In genomic region chr6:29527361-29528164, GRCm38 (mm10) we compare ENCODE assay signal across 1 mouse cellular context.
TF ChIP-seq lines count a peak whose summit lies in the region.

No protein-coding gene starts in this region.

TF ChIP-seq in CH12.LX, 34 proteins besides CTCF, POLR2A, EP300 and RAD21 (continued from another document):
- TF ChIP-seq ELF1 (IDR thresholded peaks at IDR 0.05; ENCODE audit: low read depth, low read length): peak; percentile 37; the same call in 1 of the 2 replicates
- peak; percentile 54; the same call in 1 of the 2 replicates for TF ChIP-seq IRF4 (IDR thresholded peaks at IDR 0.05; ENCODE audit: low read depth, low read length)
- no peak for TF ChIP-seq ZKSCAN1 (IDR thresholded peaks at IDR 0.05; ENCODE audit: borderline replicate concordance, low read depth, low read length)
- TF ChIP-seq ZMIZ1 (IDR thresholded peaks at IDR 0.05; ENCODE audit: low read depth, low read length): no peak
- no peak for TF ChIP-seq BHLHE40 (IDR thresholded peaks at IDR 0.05; ENCODE audit: low read depth, low read length)
